Mouse (Mus musculus) myocyte (in vitro differentiated cells): ENCODE data around the gene Clec11a.
"Not testable (repeated sequence)": the region's sequence is repeated elsewhere in the genome, so short reads cannot be mapped to it uniquely, and the experiment has no call there.

Experiments used
- CEBPB ChIP-seq: IDR thresholded peaks from 2 replicates; pipeline ENCODE4 v1.6.1; 2011; ENCODE audit warnings: mild to moderate bottlenecking, moderate library complexity; ENCODE audit not compliant: poor library complexity, insufficient read depth, severe bottlenecking
- MAX ChIP-seq: IDR thresholded peaks from one replicate; pipeline ENCODE4 v1.6.1; 2011; ENCODE audit warnings: low read depth, mild to moderate bottlenecking, control low read depth
- MYOD1 ChIP-seq, 3 experiments: IDR thresholded peaks; one replicate each; pipeline ENCODE4 v1.6.1; 2011; ENCODE audit warnings: control low read depth in 2 of 3, low read depth in 2 of 3, mild to moderate bottlenecking in 2 of 3, moderate library complexity in 1 of 3; ENCODE audit not compliant: insufficient read length in 2 of 3, control insufficient read depth in 1 of 3
- MYOG ChIP-seq, 3 experiments: IDR thresholded peaks; one replicate each; pipeline ENCODE4 v1.6.1; 2011; ENCODE audit warnings: control low read depth in 2 of 3, low read depth in 2 of 3, mild to moderate bottlenecking in 2 of 3; ENCODE audit not compliant: insufficient read length in 2 of 3, control insufficient read depth in 1 of 3, insufficient read depth in 1 of 3
- POLR2A ChIP-seq: IDR thresholded peaks from one replicate; pipeline ENCODE4 v1.6.1; 2011; ENCODE audit warnings: low read depth, mild to moderate bottlenecking, control low read depth, moderate library complexity; ENCODE audit not compliant: insufficient read length
- POLR2AphosphoS2 ChIP-seq: IDR thresholded peaks from one replicate; pipeline ENCODE4 v1.6.1; 2011; ENCODE audit warnings: low read depth, control low read depth; ENCODE audit not compliant: insufficient read length

- TF ChIP-seq POLR2A; MAX; MYOG (IDR thresholded peaks at IDR 0.05; ENCODE audit: control insufficient read depth in 1 of 3, insufficient read depth in 1 of 3, insufficient read length in 2 of 3, low read depth in 2 of 3); MYOD1 (IDR thresholded peaks at IDR 0.05; ENCODE audit: control insufficient read depth in 1 of 3, insufficient read length in 2 of 3, low read depth in 2 of 3); POLR2AphosphoS2; CEBPB: not testable (repeated sequence)
Measured at GRCm38 (mm10) chr7:44297501-44297900, 9.2 kb downstream of the Clec11a start.
